Mouse (Mus musculus) intestine, postnatal 0 days (tissue): Measurements from ENCODE around the gene Zkscan1. TPM values are rescaled to one million over a fixed set of nuclear protein-coding genes. Genes with fewer than 3 reads are reported as not detected.

Experiments
- ATAC-seq: fragments of 200-750 bp; cut with Nextera tagmentation; 2 replicates; pipeline ENCODE4 v1.8.0; 2017; ENCODE audit warnings: mild to moderate bottlenecking, moderate TSS enrichment, moderate library complexity
- H3K27ac ChIP-seq: fragments of 300-500 bp; sonication (generic); 2 replicates; pipeline ENCODE4 v1.5.1; 2014; ENCODE audit warnings: mild to moderate bottlenecking, low read depth, low read length, moderate library complexity
- H3K27me3 ChIP-seq: fragments of 300-500 bp; sonication (generic); replicated peaks from 2 replicates; pipeline ENCODE4 v1.6.1; 2014; ENCODE audit warnings: low read length, mixed read lengths; ENCODE audit not compliant: control insufficient read depth, insufficient read depth
- H3K36me3 ChIP-seq: fragments of 300-500 bp; sonication (generic); 2 replicates; pipeline ENCODE4 v1.6.1; 2014; ENCODE audit warnings: mild to moderate bottlenecking, moderate library complexity; ENCODE audit not compliant: control insufficient read depth, insufficient read depth
- H3K4me1 ChIP-seq: fragments of 300-500 bp; sonication (generic); replicated peaks from 2 replicates; pipeline ENCODE4 v1.6.1; 2014; ENCODE audit warnings: antibody characterized with exemption, low read length, mixed read lengths; ENCODE audit not compliant: control insufficient read depth, insufficient read depth
- H3K4me2 ChIP-seq: fragments of 300-500 bp; sonication (generic); replicated peaks from 2 replicates; pipeline ENCODE4 v1.6.1; 2014; ENCODE audit warnings: low read depth, mild to moderate bottlenecking, moderate library complexity
- H3K4me3 ChIP-seq: fragments of 300-500 bp; sonication (generic); 2 replicates; pipeline ENCODE4 v1.5.1; 2014; ENCODE audit warnings: low read depth, low read length
- H3K9ac ChIP-seq: fragments of 300-500 bp; sonication (generic); 2 replicates; pipeline ENCODE4 v1.6.1; 2014; ENCODE audit warnings: mild to moderate bottlenecking, low read depth, low read length
- H3K9me3 ChIP-seq: fragments of 300-500 bp; sonication (generic); 2 replicates; pipeline ENCODE4 v1.6.1; 2016; ENCODE audit warnings: mixed run types; ENCODE audit not compliant: control insufficient read depth
- CTCF ChIP-seq: sonication (generic); IDR thresholded peaks from 2 replicates; pipeline ENCODE4 v1.5.1; 2016; ENCODE audit warnings: low read depth, mild to moderate bottlenecking, control low read depth, antibody characterized with exemption, moderate library complexity
- WGBS: fragments of 180-500 bp; shearing (Covaris S2); extraction: QIAGEN DNeasy Blood & Tissue Kit; methylation state at CpG from one replicate; pipeline ENCODE4 v1.1.7; 2014; 5-methylcytosine and 5-hydroxymethylcytosine counted together
- polyA plus RNA-seq: library from polyadenylated mRNA; unstranded; fragments of >200 nt; fragmentation: Nextera tagmentation; extraction: Ambion mirVana; gene quantifications from 2 replicates; pipeline ENCODE4 v1.2.1, GENCODE M21; 2015

The Zkscan1 gene
- polyA plus RNA-seq, 1 experiment from 2014 or later, result 6.5 TPM

DNA sequence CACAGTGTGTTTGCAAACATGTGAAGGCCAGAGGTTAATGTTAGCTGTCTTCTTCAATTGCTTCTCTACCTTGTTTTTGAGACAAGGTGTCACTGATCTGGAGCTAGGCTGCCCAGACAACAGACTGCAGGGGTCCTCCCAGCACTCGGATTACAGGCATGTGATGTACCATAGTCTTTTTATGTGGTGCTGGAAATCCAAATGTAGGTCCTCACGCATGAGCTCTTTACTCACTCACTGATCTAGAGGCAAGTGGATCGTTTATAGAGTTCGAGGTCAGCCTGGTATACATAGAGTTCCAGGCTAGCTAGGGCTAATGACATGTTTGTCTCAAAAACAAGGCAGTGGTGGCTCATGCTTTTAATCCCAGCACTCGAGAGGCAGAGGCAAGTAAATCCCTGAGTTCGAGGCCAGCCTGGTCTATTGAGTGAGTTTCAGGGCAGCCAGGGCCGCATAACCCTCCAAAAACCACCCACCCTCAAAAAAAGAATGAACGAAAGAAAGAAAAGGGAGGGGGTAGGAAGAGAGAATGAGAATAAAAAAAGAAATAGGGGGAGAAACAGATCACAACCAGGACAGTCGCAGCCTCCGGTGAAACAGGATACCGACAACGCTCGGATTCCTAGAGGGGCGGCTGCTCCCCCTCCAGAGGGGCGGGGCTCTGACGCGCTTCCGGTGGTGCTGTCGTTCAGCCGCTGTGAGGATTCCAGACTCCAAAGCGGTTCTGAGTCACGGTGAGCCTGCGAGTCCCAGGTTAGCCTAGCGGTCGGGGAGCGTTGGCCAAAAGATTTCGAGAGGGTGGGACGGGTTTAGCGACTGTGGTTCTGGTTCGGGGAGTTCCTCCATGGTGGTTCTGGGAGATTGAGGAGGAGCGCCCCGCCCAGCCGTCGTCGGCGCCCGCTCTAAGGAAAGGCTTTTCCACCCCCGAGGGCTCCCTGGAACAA lies 31.6 kb downstream of the Zkscan1 start, which contains the start of gene Zscan21:
Gene Zscan21, plus strand, starts transcription at position 649 of the 944 bp plus-strand sequence.
- Histone ChIP-seq H3K4me1 (no peaks in the 10 kb centered on the region), H3K36me3 (no peaks in the 10 kb centered on the region; the same call in 1 of the 2 replicates), H3K27ac (peak within 1 kb of the TSS; percentile 92), H3K27me3 (no peaks in the 10 kb centered on the region), H3K4me3 (peak within 1 kb of the TSS; percentile 74), H3K9me3 (no peaks in the 10 kb centered on the region), H3K9ac (peak within 1 kb of the TSS; percentile 63), H3K4me2 (peak within 1 kb of the TSS; percentile 71)
- peak; percentile 37 for TF ChIP-seq CTCF
- ATAC-seq, result peak; percentile 95
- 6% methylated on average over 38 of the region's 38 CpGs for WGBS

DNA sequence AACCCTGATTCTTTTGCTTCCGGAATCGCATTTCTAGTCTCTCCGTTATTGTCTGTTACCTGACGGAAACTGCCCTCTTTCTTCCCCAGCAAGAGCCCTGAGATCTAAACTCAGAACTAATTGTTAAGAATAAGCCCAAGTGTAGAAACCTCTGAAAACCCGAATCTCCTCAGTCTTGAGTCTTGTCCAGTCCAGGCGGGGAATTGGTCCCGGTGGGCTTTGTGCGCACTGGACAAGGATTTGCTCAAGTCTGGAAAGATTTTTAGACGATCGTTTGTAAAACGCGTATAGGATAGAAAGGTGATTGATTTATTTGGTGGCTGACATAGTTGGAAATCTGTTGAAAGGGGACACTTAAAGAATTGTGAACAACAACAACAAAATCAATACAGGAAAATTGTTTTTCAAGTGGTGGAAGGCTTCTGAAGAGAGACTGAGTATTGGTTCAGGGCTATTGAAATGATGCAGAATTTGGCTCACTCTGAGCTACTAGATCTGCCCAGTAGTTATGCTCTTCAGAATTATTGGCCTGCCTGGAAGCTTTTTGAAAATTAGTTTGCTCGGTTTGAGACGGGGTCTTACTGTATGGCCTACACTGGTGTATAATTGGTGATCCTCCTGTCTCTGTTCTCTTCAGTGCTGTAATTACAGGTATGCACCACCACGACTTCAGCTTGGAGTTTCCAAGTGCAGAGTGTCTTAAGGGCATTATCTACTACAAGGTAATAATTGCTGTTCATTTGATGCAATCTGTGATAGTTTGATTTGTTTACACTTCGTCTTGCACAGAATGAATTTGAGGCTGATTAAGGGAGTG lies 32.5 kb downstream of the Zkscan1 start:
- ATAC-seq, result no peak
- Histone ChIP-seq H3K4me2 (peak overlapping the region; percentile 71), H3K9me3 (no peaks in the 10 kb centered on the region), H3K9ac (peak overlapping the region; percentile 63), H3K27me3 (no peaks in the 10 kb centered on the region), H3K4me1 (no peaks in the 10 kb centered on the region), H3K4me3 (peak overlapping the region; percentile 74), H3K36me3 (no peaks in the 10 kb centered on the region; the same call in 1 of the 2 replicates), H3K27ac (peak overlapping the region; percentile 92)
- 3% methylated on average over 16 of the region's 16 CpGs for WGBS
- TF ChIP-seq CTCF, result no peak

- Histone ChIP-seq H3K4me3 (peak overlapping the region; percentile 74; the same call in 1 of the 2 replicates), H3K27me3 (no peaks in the 10 kb centered on the region), H3K9ac (no peak overlapping the region), H3K4me2 (peak overlapping the region; percentile 71), H3K36me3 (peaks cover 2% of the 10 kb centered on the region; the same call in 1 of the 2 replicates), H3K27ac (0 out of 2 replicates have a peak overlapping the region, but pooled peaks have one; percentile 92), H3K4me1 (no peaks in the 10 kb centered on the region), H3K9me3 (no peaks in the 10 kb centered on the region)
- no peak for ATAC-seq
- WGBS, result 58% methylated on average over 3 of the region's 3 CpGs
- TF ChIP-seq CTCF, result 0 out of 2 replicates have a peak, but pooled peaks have one; percentile 27
These were observed 33.2 kb downstream of the Zkscan1 start for GRCm38 (mm10) chr5:138118041-138118440.

DNA sequence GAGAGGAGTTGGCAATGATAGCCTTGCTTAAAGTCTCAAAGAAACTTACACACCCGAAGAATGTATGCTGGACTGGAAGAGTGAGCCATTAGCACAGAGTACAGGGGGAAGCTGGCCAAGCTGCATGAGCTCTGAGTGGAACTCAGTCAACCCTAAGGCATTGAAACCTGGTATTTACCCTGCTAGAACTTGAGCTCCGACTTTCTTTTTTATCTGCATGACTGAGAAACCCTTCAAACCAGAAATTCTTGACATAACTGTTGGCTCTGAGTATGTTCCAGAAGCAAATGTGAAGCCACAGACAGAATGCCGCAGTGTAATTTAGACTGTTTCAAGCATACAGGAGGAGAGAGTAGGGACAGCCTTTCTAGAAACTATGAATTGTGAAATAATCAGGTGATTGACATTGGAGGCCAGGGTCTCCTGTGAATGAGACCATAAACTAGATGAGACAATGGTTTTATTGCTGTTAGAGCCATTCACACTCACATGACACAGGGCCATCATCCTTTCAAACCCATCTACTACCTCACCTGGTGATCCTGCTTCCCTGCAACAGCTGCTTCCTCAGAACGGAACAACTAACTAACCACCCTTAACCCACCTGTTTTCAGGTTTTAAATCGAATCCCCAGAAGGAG lies 47.7 kb downstream of the Zkscan1 start:
- Histone ChIP-seq H3K4me3 (no peak overlapping the region), H3K9me3 (no peaks in the 10 kb centered on the region), H3K4me2 (no peak overlapping the region), H3K27ac (peak overlapping the region; percentile 35; the same call in 1 of the 2 replicates), H3K4me1 (no peaks in the 10 kb centered on the region), H3K36me3 (peaks cover 57% of the 10 kb centered on the region), H3K9ac (no peak overlapping the region), H3K27me3 (no peaks in the 10 kb centered on the region)
- 63% methylated on average over 5 of the region's 5 CpGs for WGBS
- no peak for TF ChIP-seq CTCF
- ATAC-seq, result peak; percentile 56

DNA sequence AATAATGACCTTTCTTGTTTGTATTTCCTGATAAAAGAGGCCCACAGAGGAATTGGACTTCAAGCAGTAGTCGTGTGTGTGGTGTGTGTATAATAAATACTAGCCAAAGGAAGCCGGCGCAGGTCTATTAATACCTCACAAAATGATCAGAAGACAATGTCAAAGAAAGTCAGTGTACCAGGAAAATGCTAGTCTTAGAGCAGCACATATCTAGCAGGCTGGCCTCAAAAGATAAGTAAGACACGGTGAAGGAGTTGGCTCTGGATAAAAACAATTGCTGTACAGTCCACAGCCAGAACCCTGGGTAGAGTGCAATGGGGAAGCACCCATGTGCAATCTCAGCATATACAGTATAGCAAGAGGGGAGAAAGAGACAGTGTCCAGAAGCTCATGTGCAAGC lies 52.4 kb downstream of the Zkscan1 start:
- no peak overlapping the region for H3K4me3 ChIP-seq
- H3K27me3 ChIP-seq, result no peaks in the 10 kb centered on the region
- no peaks in the 10 kb centered on the region for H3K9me3 ChIP-seq
- ATAC-seq, result peak; percentile 42
- H3K36me3 ChIP-seq, result peaks cover 23% of the 10 kb centered on the region
- WGBS, result 22% methylated on average over 4 of the region's 4 CpGs
- H3K4me2 ChIP-seq, result no peak overlapping the region
- no peak overlapping the region for H3K9ac ChIP-seq
- no peak for TF ChIP-seq CTCF
- H3K27ac ChIP-seq, result peak overlapping the region; percentile 57; the same call in 1 of the 2 replicates
- no peaks in the 10 kb centered on the region for H3K4me1 ChIP-seq
